Mouse (Mus musculus) MEL (cell line): ENCODE measurements at regions not wholly inside any gene's neighbourhood (a gene's known extent, or its start where the extent isn't known, plus 50 kb on each side); places are given as distances from the start of the nearest gene placed in this dataset.

Source experiments
- DNase-seq: peaks from one replicate; pipeline ENCODE4 v3.0.0; 2011; ENCODE audit warnings: low read depth, low spot score
- H3K27ac ChIP-seq: 2 replicates; pipeline ENCODE4 v1.5.1; 2012; ENCODE audit warnings: low read depth, mild to moderate bottlenecking, control low read depth, low read length, moderate library complexity; ENCODE audit not compliant: control insufficient read depth
- H3K27me3 ChIP-seq, 2 experiments: fragments of 150-350 bp in 1 of 2; sonication (generic) in 1 of 2; 2 replicates each; pipeline ENCODE4 v1.6.1; 2012; ENCODE audit warnings: low read length in 2 of 2, mild to moderate bottlenecking in 2 of 2, improper control_type of control experiment in 1 of 2, moderate library complexity in 1 of 2; ENCODE audit not compliant: insufficient read depth in 2 of 2, control insufficient read depth in 1 of 2
- H3K36me3 ChIP-seq, 2 experiments: 2 replicates each; pipeline ENCODE4 v1.6.1; 2012 to 2014; ENCODE audit warnings: low read length in 2 of 2, improper control_type of control experiment in 1 of 2, inconsistent platforms in 1 of 2, mild to moderate bottlenecking in 1 of 2; ENCODE audit not compliant: insufficient read depth in 2 of 2, control insufficient read depth in 1 of 2
- H3K4me1 ChIP-seq, 2 experiments: fragments of 150-350 bp in 1 of 2; sonication (generic) in 1 of 2; 2 replicates each; pipeline ENCODE4 v1.6.1; 2012; ENCODE audit warnings: low read length in 2 of 2, improper control_type of control experiment in 1 of 2, mild to moderate bottlenecking in 1 of 2; ENCODE audit not compliant: insufficient read depth in 2 of 2, control insufficient read depth in 1 of 2
- H3K4me3 ChIP-seq, 2 experiments: fragments of 150-350 bp in 1 of 2; sonication (generic) in 1 of 2; 2 replicates each; pipeline ENCODE4 v1.5.1; 2012; ENCODE audit warnings: low read depth in 2 of 2, low read length in 2 of 2, mild to moderate bottlenecking in 2 of 2, moderate library complexity in 2 of 2, control low read depth in 1 of 2, improper control_type of control experiment in 1 of 2; ENCODE audit not compliant: control insufficient read depth in 1 of 2, insufficient read depth in 1 of 2
- H3K79me2 ChIP-seq: 2 replicates; pipeline ENCODE4 v1.6.1; 2012; ENCODE audit warnings: mild to moderate bottlenecking, low read length, moderate library complexity; ENCODE audit not compliant: control insufficient read depth, poor library complexity, insufficient read depth
- H3K9ac ChIP-seq: 2 replicates; pipeline ENCODE4 v1.6.1; 2012; ENCODE audit warnings: low read depth, mild to moderate bottlenecking, control low read depth, low read length, moderate library complexity; ENCODE audit not compliant: control insufficient read depth, poor library complexity, severe bottlenecking
- H3K9me3 ChIP-seq: fragments of 150-350 bp; sonication (generic); replicated peaks from 2 replicates; pipeline ENCODE4 v1.6.1; 2012; ENCODE audit warnings: mild to moderate bottlenecking, low read length, improper control_type of control experiment, moderate library complexity; ENCODE audit not compliant: insufficient read depth
- CHD1 ChIP-seq: IDR thresholded peaks from 2 replicates; pipeline ENCODE4 v1.6.1; 2012; ENCODE audit warnings: low read depth, mild to moderate bottlenecking, inconsistent platforms, low read length, improper control_type of control experiment
- CHD2 ChIP-seq: IDR thresholded peaks from 2 replicates; pipeline ENCODE4 v1.6.1; 2011; ENCODE audit warnings: low read length, improper control_type of control experiment
- CTCF ChIP-seq, 3 experiments: IDR thresholded peaks in 2 of 3; conservative IDR thresholded peaks in 1 of 3; 2 replicates each; pipeline ENCODE4 v1.5.1; 2011 to 2012; ENCODE audit warnings: low read length in 3 of 3, low read depth in 2 of 3, mild to moderate bottlenecking in 2 of 3, improper control_type of control experiment in 1 of 3, inconsistent platforms in 1 of 3, mixed read lengths in 1 of 3, moderate library complexity in 1 of 3; ENCODE audit not compliant: control insufficient read depth in 1 of 3, insufficient read depth in 1 of 3, poor library complexity in 1 of 3, severe bottlenecking in 1 of 3
- E2F4 ChIP-seq: IDR thresholded peaks from 2 replicates; pipeline ENCODE4 v1.6.1; 2011; ENCODE audit warnings: low read depth, low read length, improper control_type of control experiment, borderline replicate concordance
- ELF1 ChIP-seq: IDR thresholded peaks from 2 replicates; pipeline ENCODE4 v1.6.1; 2014; ENCODE audit warnings: low read depth, mild to moderate bottlenecking, inconsistent platforms, low read length, improper control_type of control experiment, moderate library complexity
- EP300 ChIP-seq, 2 experiments: IDR thresholded peaks; 2 replicates each; pipeline ENCODE4 v1.6.1; 2011; ENCODE audit warnings: improper control_type of control experiment in 2 of 2, low read length in 2 of 2, low read depth in 1 of 2, mild to moderate bottlenecking in 1 of 2
- ETS1 ChIP-seq: IDR thresholded peaks from 2 replicates; pipeline ENCODE4 v1.6.1; 2012; ENCODE audit warnings: low read depth, mild to moderate bottlenecking, inconsistent platforms, low read length, improper control_type of control experiment, moderate library complexity
- GABPA ChIP-seq: IDR thresholded peaks from 2 replicates; pipeline ENCODE4 v1.6.1; 2012; ENCODE audit warnings: low read depth, mild to moderate bottlenecking, inconsistent platforms, low read length, improper control_type of control experiment, moderate library complexity
- GATA1 ChIP-seq: IDR thresholded peaks from 2 replicates; pipeline ENCODE4 v1.6.1; 2011; ENCODE audit warnings: low read depth, low read length, improper control_type of control experiment
- JUND ChIP-seq: IDR thresholded peaks from 2 replicates; pipeline ENCODE4 v1.6.1; 2011; ENCODE audit warnings: low read depth, mild to moderate bottlenecking, improper control_type of control experiment, low read length
- KAT2A ChIP-seq: conservative IDR thresholded peaks from 2 replicates; pipeline ENCODE4 v1.6.1; 2012; ENCODE audit warnings: low read depth, low read length, improper control_type of control experiment, inconsistent platforms
- MAX ChIP-seq: IDR thresholded peaks from 2 replicates; pipeline ENCODE4 v1.6.1; 2011; ENCODE audit warnings: low read length, improper control_type of control experiment
- MAZ ChIP-seq: IDR thresholded peaks from 2 replicates; pipeline ENCODE4 v1.6.1; 2012; ENCODE audit warnings: low read depth, mild to moderate bottlenecking, inconsistent platforms, low read length, improper control_type of control experiment
- MEF2A ChIP-seq: IDR thresholded peaks from 2 replicates; pipeline ENCODE4 v1.6.1; 2014; ENCODE audit warnings: low read depth, mild to moderate bottlenecking, inconsistent platforms, low read length, improper control_type of control experiment; ENCODE audit not compliant: poor library complexity, insufficient replicate concordance, severe bottlenecking; ENCODE audit errors: extremely low read depth
- MXI1 ChIP-seq: IDR thresholded peaks from 2 replicates; pipeline ENCODE4 v1.6.1; 2011; ENCODE audit warnings: mild to moderate bottlenecking, low read depth, low read length, improper control_type of control experiment
- NELFE ChIP-seq: IDR thresholded peaks from 2 replicates; pipeline ENCODE4 v1.6.1; 2011; ENCODE audit warnings: low read depth, low read length, improper control_type of control experiment
- NRF1 ChIP-seq: IDR thresholded peaks from 2 replicates; pipeline ENCODE4 v1.6.1; 2014; ENCODE audit warnings: low read depth, mild to moderate bottlenecking, inconsistent platforms, low read length, improper control_type of control experiment, moderate library complexity; ENCODE audit not compliant: poor library complexity, insufficient read depth, severe bottlenecking
- POLR2A ChIP-seq, 2 experiments: IDR thresholded peaks; 2 replicates each; pipeline ENCODE4 v1.6.1; 2011 to 2012; ENCODE audit warnings: low read length in 2 of 2, mild to moderate bottlenecking in 2 of 2, control low read depth in 1 of 2, improper control_type of control experiment in 1 of 2, low read depth in 1 of 2, moderate library complexity in 1 of 2; ENCODE audit not compliant: control insufficient read depth in 1 of 2, insufficient read depth in 1 of 2, poor library complexity in 1 of 2
- POLR2AphosphoS2 ChIP-seq: IDR thresholded peaks from 2 replicates; pipeline ENCODE4 v1.6.1; 2011; ENCODE audit warnings: low read length, improper control_type of control experiment
- TAL1 ChIP-seq: IDR thresholded peaks from 2 replicates; pipeline ENCODE4 v1.6.1; 2012; ENCODE audit warnings: mild to moderate bottlenecking, inconsistent platforms, low read length, moderate library complexity, mixed read lengths
- TBP ChIP-seq: IDR thresholded peaks from 2 replicates; pipeline ENCODE4 v1.8.0; 2011; ENCODE audit warnings: low read depth, low read length, improper control_type of control experiment
- TCF12 ChIP-seq: IDR thresholded peaks from 2 replicates; pipeline ENCODE4 v1.6.1; 2014; ENCODE audit warnings: low read depth, mild to moderate bottlenecking, inconsistent platforms, low read length, improper control_type of control experiment, moderate library complexity
- USF1 ChIP-seq: IDR thresholded peaks from 2 replicates; pipeline ENCODE4 v1.6.1; 2014; ENCODE audit warnings: low read depth, mild to moderate bottlenecking, inconsistent platforms, low read length, improper control_type of control experiment, moderate library complexity
- ZKSCAN1 ChIP-seq: IDR thresholded peaks from 2 replicates; pipeline ENCODE4 v1.6.1; 2012; ENCODE audit warnings: low read depth, mild to moderate bottlenecking, inconsistent platforms, low read length, improper control_type of control experiment, moderate library complexity
- ZNF384 ChIP-seq: IDR thresholded peaks from 2 replicates; pipeline ENCODE4 v1.6.1; 2012; ENCODE audit warnings: low read depth, mild to moderate bottlenecking, inconsistent platforms, low read length, improper control_type of control experiment

- no peaks in the 10 kb centered on the region for H3K4me1 ChIP-seq
- H3K4me3 ChIP-seq: no peak overlapping the region
- H3K79me2 ChIP-seq: no peaks in the 10 kb centered on the region
- H3K27ac ChIP-seq: no peak overlapping the region
- no peaks in the 10 kb centered on the region for H3K36me3 ChIP-seq
- no peak for TF ChIP-seq TCF12
- TF ChIP-seq MAZ: no peak
- TF ChIP-seq GABPA: no peak
- TF ChIP-seq POLR2A (IDR thresholded peaks at IDR 0.05; ENCODE audit: control insufficient read depth in 1 of 2, insufficient read depth in 1 of 2, low read depth in 1 of 2, low read length in 2 of 2, poor library complexity in 1 of 2): no peak
- no peak for TF ChIP-seq ELF1
- no peak for TF ChIP-seq CTCF (IDR thresholded peaks at IDR 0.05 in 2 of 3, conservative IDR thresholded peaks at IDR 0.05 in 1 of 3; ENCODE audit: control insufficient read depth in 1 of 3, insufficient read depth in 1 of 3, low read depth in 2 of 3, low read length in 3 of 3, poor library complexity in 1 of 3, severe bottlenecking in 1 of 3)
- no peak for TF ChIP-seq CHD2
- no peak for TF ChIP-seq MAX
- no peak for TF ChIP-seq EP300 (IDR thresholded peaks at IDR 0.05; ENCODE audit: low read depth in 1 of 2, low read length in 2 of 2)
- no peak for TF ChIP-seq TBP
- no peak for TF ChIP-seq NRF1
- TF ChIP-seq ZNF384: no peak
- TF ChIP-seq USF1: no peak
- TF ChIP-seq TAL1: no peak
- TF ChIP-seq MXI1: no peak
- no peak for TF ChIP-seq ETS1
- TF ChIP-seq ZKSCAN1: no peak
- no peak for TF ChIP-seq JUND
- no peak overlapping the region for H3K9ac ChIP-seq
- H3K27me3 ChIP-seq: no peaks in the 10 kb centered on the region
- H3K9me3 ChIP-seq: no peaks in the 10 kb centered on the region
- DNase-seq: no peak
Measured at GRCm38 (mm10) chr1:185923723-185924122, 193.4 kb downstream of the Lyplal1 start.

- Histone ChIP-seq H3K4me3 (no peak overlapping the region), H3K36me3 (no peaks in the 10 kb centered on the region), H3K9me3 (no peaks in the 10 kb centered on the region), H3K9ac (no peak overlapping the region), H3K27ac (no peak overlapping the region), H3K27me3 (no peaks in the 10 kb centered on the region), H3K4me1 (no peaks in the 10 kb centered on the region), H3K79me2 (no peaks in the 10 kb centered on the region)
- no peak for DNase-seq
- TF ChIP-seq ZNF384: no peak
- TF ChIP-seq KAT2A: no peak
- no peak for TF ChIP-seq JUND
- no peak for TF ChIP-seq NRF1
- TF ChIP-seq POLR2AphosphoS2: no peak
- no peak for TF ChIP-seq MEF2A
- no peak for TF ChIP-seq CHD1
- no peak for TF ChIP-seq GATA1
- TF ChIP-seq E2F4: no peak
- TF ChIP-seq MAX: no peak
- TF ChIP-seq NELFE: no peak
Measured at GRCm38 (mm10) chr1:185929000-185929399, 188.1 kb downstream of the Lyplal1 start.
